8 mouse cellular contexts compared by ENCODE assay signal in genomic region chr9:44767101-44768028, GRCm38 (mm10). TPM values are rescaled to one million over a fixed set of nuclear protein-coding genes. Genes with fewer than 3 reads are reported as not detected.
DNase-seq lines count a peak whose midpoint lies in the region; ATAC-seq lines count a peak whose summit lies in the region.

TSS of gene Arcn1 (minus strand) at chr9:44767845.
TSS of gene Ift46 (plus strand) at chr9:44767908.

- H3K4me1 ChIP-seq in hindbrain, embryonic 15.5 days (replicated peaks): peaks cover 29% of the 10 kb centered on the region

- no peaks in the 10 kb centered on the region for H3K36me3 ChIP-seq in hindbrain, embryonic 15.5 days

- H3K4me3 ChIP-seq in hindbrain, embryonic 15.5 days: peak within 1 kb of the TSS; percentile 99

- H3K9me3 ChIP-seq in hindbrain, embryonic 15.5 days: no peaks in the 10 kb centered on the region

- DNase-seq in R1 (ENCODE audit: low read depth, low spot score): peak; percentile 89
- peak; percentile 91 for DNase-seq in cerebellum, postnatal 25 days
- peak; percentile 78 to 80 for DNase-seq in frontal cortex, postnatal 36 days (ENCODE audit: low spot score in 2 of 2)
- peak; percentile 64 for DNase-seq in left cerebral cortex, adult 11 months (ENCODE audit: low spot score)
- peak; percentile 88 to 90 for DNase-seq in lung, postnatal 4 days
- DNase-seq in retina, postnatal 7 days (ENCODE audit: low read depth, low spot score): peak; percentile 82
- DNase-seq in urinary bladder, adult 2 months (ENCODE audit: low spot score): peak; percentile 85

- peak; percentile 93 for ATAC-seq in hindbrain, embryonic 15.5 days (ENCODE audit: low FRiP score, low read depth)

- peak within 1 kb of the TSS; percentile 73 for H3K4me2 ChIP-seq in hindbrain, embryonic 15.5 days

- peak within 1 kb of the TSS; percentile 97 for H3K27ac ChIP-seq in hindbrain, embryonic 15.5 days (replicated peaks)

- under 1% methylated on average over 74 of the region's 82 CpGs for WGBS in hindbrain, embryonic 15.5 days

- peak within 1 kb of the TSS; percentile 98 for H3K9ac ChIP-seq in hindbrain, embryonic 15.5 days

- H3K27me3 ChIP-seq in hindbrain, embryonic 15.5 days: no peaks in the 10 kb centered on the region

RNA-seq across cellular contexts. Expression of gene Arcn1, which starts in this region (rescaled TPM):
- polyA plus RNA-seq in hindbrain, embryonic 15.5 days (2015; fragmentation: Nextera tagmentation; extraction: Ambion mirVana): 130 and 135 TPM in 2 replicates
- polyA plus RNA-seq in urinary bladder, adult 2 months (2012; rRNA removed): 64.2 and 77.2 TPM in 2 replicates

RNA-seq across cellular contexts. Expression of gene Ift46, which starts in this region (rescaled TPM):
- polyA plus RNA-seq in hindbrain, embryonic 15.5 days (2015; fragmentation: Nextera tagmentation; extraction: Ambion mirVana): 153 and 158 TPM in 2 replicates
- polyA plus RNA-seq in urinary bladder, adult 2 months (2012; rRNA removed): 82.5 and 94.1 TPM in 2 replicates

Comparison
In these comparisons a context has a peak if more than half of its experiments do, and no peak if none do; other contexts are left out.
1. Peak in every context shown above with its lines: DNase-seq, ATAC-seq, H3K4me3 ChIP-seq and H3K27ac ChIP-seq.